Mouse (Mus musculus) heart, adult 8-10 months (tissue): ENCODE data around the gene Defa2. TPM values are rescaled to one million over a fixed set of nuclear protein-coding genes. Genes with fewer than 3 reads are reported as not detected.
"Not testable (repeated sequence)": the region's sequence is repeated elsewhere in the genome, so short reads cannot be mapped to it uniquely, and the experiment has no call there.

Source experiments
- DNase-seq: peaks from one replicate; pipeline ENCODE4 v3.0.0; 2022; ENCODE audit warnings: low spot score
- total RNA-seq, 4 experiments: library from RNA; stranded (reverse); gene quantifications; 2 replicates each; pipeline ENCODE4 v1.2.4; 2022

The Defa2 gene
- total RNA-seq = not detected

- DNase-seq = not testable (repeated sequence)
Measured at GRCm38 (mm10) chr8:21378215-21378614, at the start of gene Defa2. TSS of gene Defa2 (plus strand) at chr8:21378515.

- DNase-seq = not testable (repeated sequence)
Measured at GRCm38 (mm10) chr8:21391511-21391910, 13.2 kb downstream of the Defa2 start, which contains the start of gene Defa33. TSS of gene Defa33 (plus strand) at chr8:21391811.

- DNase-seq = not testable (repeated sequence)
Measured at GRCm38 (mm10) chr8:21427111-21427510, 48.8 kb downstream of the Defa2 start, which contains the start of gene Defa36. TSS of gene Defa36 (plus strand) at chr8:21427411.

Other genes with a start within 250 kb of the Defa2 start
- gene Defa30, start 243.9 kb upstream of the Defa2 start, total RNA-seq = not detected
- gene Defa22, start 216.2 kb upstream of the Defa2 start, total RNA-seq = not detected
- gene Defa31, start 186.9 kb upstream of the Defa2 start, total RNA-seq = not detected
- not detected for gene Gm15293, start 177.0 kb upstream of the Defa2 start, total RNA-seq
- not detected for gene Gm15292, start 128.8 kb upstream of the Defa2 start, total RNA-seq
- gene Defa27, start 63.0 kb upstream of the Defa2 start, total RNA-seq = not detected
- not detected for gene Defa29, start 51.5 kb upstream of the Defa2 start, total RNA-seq
- not detected for gene Defa33, start 13.3 kb downstream of the Defa2 start, total RNA-seq
- not detected for gene Defa36, start 48.9 kb downstream of the Defa2 start, total RNA-seq
- gene Gm7849, start 78.0 kb downstream of the Defa2 start, total RNA-seq = not detected
- gene Defa20, start 130.7 kb downstream of the Defa2 start, total RNA-seq = not detected
- gene Defa32, start 150.5 kb downstream of the Defa2 start, total RNA-seq = not detected
- not detected for gene Defa37, start 186.9 kb downstream of the Defa2 start, total RNA-seq
- gene Defa28, start 204.5 kb downstream of the Defa2 start, total RNA-seq = not detected
- not detected for gene Gm7861, start 216.0 kb downstream of the Defa2 start, total RNA-seq
- gene Defa26, start 239.7 kb downstream of the Defa2 start, total RNA-seq = not detected